Mouse (Mus musculus) thymus, adult 2 months (tissue): ENCODE measurements around the gene Bmp8b.

Source experiments
- CTCF ChIP-seq: fragments of 200-500 bp; IDR thresholded peaks from 2 replicates; pipeline ENCODE4 v1.5.1; 2012; ENCODE audit warnings: mild to moderate bottlenecking, control low read depth, low read length, moderate library complexity, borderline replicate concordance; ENCODE audit not compliant: control insufficient read depth, poor library complexity, insufficient read depth; ENCODE audit errors: extremely low read depth
- POLR2A ChIP-seq: fragments of 200-500 bp; IDR thresholded peaks from 2 replicates; pipeline ENCODE4 v1.6.1; 2012; ENCODE audit warnings: mild to moderate bottlenecking, low read length, control low read depth, moderate library complexity; ENCODE audit not compliant: control insufficient read depth, poor library complexity, insufficient read depth; ENCODE audit errors: extremely low read depth

DNA sequence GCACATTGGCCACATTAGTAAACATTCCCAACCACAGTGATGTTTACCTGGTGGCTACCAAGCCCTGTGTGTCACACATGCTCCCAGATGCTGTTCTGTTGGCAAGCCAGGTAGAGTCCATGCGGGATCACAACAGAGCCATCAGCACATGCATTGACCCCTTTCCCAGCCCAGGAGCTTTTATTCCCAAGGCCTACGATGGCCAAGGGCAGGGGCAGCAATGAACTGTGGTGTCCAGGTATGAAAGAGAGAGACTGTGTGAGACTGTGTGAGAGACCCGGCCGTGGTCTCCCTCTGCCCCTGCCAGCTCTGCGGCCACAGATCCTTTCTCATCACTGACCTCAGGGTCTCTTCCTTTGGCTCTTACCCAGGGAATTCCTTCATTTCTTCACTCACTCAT is 3.1 kb downstream of the Bmp8b start:
- TF ChIP-seq CTCF (no peak), POLR2A (no peak)
